Mouse (Mus musculus): ENCODE data around the gene Ucp1. TPM values are rescaled to one million over a fixed set of nuclear protein-coding genes. Genes with fewer than 3 reads are reported as not detected.
"Not testable (repeated sequence)": the region's sequence is repeated elsewhere in the genome, so short reads cannot be mapped to it uniquely, and the experiment has no call there.

The Ucp1 gene
- polyA plus RNA-seq, 1 experiment from 2014 or later = not detected

DNA sequence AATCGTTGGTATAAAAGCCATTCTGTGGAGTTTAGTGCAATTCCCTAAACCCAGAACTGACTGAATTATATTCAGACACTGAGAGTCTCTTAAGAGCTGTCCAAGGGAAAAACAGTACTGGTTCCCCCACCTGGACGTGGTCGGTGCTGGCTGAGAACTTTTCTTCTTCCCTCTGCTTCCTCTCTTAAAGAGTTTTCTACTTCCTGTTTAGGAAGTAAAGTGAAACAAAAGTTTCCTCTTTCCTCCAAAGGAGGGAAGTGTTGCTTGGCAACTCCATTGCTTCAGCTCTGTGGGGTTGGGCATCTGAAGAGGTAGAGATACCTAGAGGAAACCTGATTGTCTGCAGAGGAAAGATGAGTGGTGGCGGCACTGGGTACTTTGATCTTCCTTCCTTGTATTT lies 7.2 kb downstream of the Ucp1 start:
- DNase-seq (ENCODE audit: extremely low spot score, low spot score) = no peak
- Histone ChIP-seq H3K36me3 (replicated peaks) (no peaks in the 10 kb centered on the region), H3K27me3 (ENCODE audit: poor library complexity, severe bottlenecking) (no peaks in the 10 kb centered on the region), H3K9me3 (no peaks in the 10 kb centered on the region), H3K4me3 (no peak overlapping the region), H3K27ac (no peak overlapping the region), H3K4me1 (peaks cover 6% of the 10 kb centered on the region; the same call in 1 of the 2 replicates)
- WGBS = 83% methylated on average over 4 of the region's 4 CpGs

DNA sequence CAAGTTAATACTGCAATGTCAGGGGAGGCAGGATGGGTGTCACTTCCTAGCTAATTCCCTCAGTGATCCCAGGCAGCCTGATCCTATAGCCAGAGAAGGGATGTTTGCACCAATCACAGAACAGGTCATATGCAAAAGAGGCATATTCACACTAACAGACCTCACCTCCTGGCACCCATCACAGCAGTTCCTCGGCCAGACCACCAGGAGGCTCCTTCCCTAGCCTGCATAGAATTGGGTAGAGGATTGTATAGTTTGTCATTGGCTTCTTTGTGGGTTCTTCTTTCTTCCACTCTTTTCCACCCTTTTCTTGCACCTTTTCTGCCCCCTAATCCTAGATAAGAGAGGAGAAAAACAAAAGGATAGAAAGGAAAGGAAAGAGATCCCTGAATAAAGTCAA lies 10.0 kb downstream of the Ucp1 start:
- H3K36me3 ChIP-seq (replicated peaks) = no peaks in the 10 kb centered on the region
- H3K27ac ChIP-seq = no peak overlapping the region
- no peak overlapping the region for H3K4me3 ChIP-seq
- 75% methylated on average over 1 of the region's 1 CpGs for WGBS
- no peaks in the 10 kb centered on the region for H3K27me3 ChIP-seq (ENCODE audit: poor library complexity, severe bottlenecking)
- 0 out of 2 replicates have a peak, but pooled peaks cover 2% of the 10 kb centered on the region for H3K4me1 ChIP-seq
- H3K9me3 ChIP-seq = no peaks in the 10 kb centered on the region
- DNase-seq (ENCODE audit: extremely low spot score, low spot score) = no peak

DNA sequence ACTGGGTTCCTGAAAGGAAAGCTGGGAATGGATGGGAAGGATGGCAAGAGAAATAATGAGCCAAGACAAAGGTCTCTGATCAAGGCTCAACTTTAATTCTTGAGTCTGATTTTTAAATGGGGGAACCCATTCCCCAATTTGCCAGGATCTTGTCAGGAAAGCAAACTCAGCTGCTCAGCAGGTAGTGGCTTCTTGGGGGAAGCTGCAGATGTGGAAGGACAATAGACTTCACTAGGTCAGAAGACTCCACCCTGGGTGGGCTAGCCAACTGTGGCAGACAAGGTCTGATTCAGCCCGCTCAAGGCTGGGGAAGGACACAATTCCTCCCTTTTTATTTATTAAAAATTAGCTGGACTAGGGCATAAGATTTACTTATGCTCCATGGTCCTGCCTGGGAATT lies 14.8 kb downstream of the Ucp1 start:
- H3K4me3 ChIP-seq = no peak overlapping the region
- 96% methylated on average over 1 of the region's 1 CpGs for WGBS
- DNase-seq (ENCODE audit: extremely low spot score, low spot score) = no peak

DNA sequence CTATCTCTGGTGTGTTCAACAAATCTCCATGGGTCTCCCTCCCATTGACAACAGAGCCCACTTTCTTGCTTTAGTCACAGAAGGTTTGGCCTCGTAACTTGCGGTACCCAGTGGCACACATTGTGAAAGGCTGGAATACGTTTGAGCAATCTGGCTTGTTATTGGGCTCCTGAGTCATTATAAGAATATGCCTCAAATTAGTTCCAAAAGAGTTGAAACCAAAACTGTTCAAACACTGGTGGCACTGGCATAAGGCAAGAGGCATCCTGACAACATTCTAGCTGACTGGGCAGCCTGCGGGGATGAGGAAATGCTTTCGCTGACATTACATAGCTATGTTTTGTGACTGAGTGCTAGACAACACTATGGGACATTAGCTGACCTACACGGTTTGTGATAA lies 19.7 kb downstream of the Ucp1 start:
- H3K4me1 ChIP-seq = no peaks in the 10 kb centered on the region
- no peak overlapping the region for H3K27ac ChIP-seq
- WGBS = 92% methylated on average over 6 of the region's 6 CpGs
- H3K9me3 ChIP-seq = no peaks in the 10 kb centered on the region
- no peak overlapping the region for H3K4me3 ChIP-seq
- no peaks in the 10 kb centered on the region for H3K27me3 ChIP-seq (ENCODE audit: poor library complexity, severe bottlenecking)
- no peak for DNase-seq (ENCODE audit: extremely low spot score, low spot score)
- peaks cover 14% of the 10 kb centered on the region for H3K36me3 ChIP-seq (replicated peaks)

More for the DNA sequence above, 14.8 kb downstream of the Ucp1 start:
- Histone ChIP-seq H3K27ac (no peak overlapping the region), H3K4me1 (no peaks in the 10 kb centered on the region), H3K9me3 (no peaks in the 10 kb centered on the region), H3K36me3 (replicated peaks) (no peaks in the 10 kb centered on the region), H3K27me3 (ENCODE audit: poor library complexity, severe bottlenecking) (no peaks in the 10 kb centered on the region)

DNA sequence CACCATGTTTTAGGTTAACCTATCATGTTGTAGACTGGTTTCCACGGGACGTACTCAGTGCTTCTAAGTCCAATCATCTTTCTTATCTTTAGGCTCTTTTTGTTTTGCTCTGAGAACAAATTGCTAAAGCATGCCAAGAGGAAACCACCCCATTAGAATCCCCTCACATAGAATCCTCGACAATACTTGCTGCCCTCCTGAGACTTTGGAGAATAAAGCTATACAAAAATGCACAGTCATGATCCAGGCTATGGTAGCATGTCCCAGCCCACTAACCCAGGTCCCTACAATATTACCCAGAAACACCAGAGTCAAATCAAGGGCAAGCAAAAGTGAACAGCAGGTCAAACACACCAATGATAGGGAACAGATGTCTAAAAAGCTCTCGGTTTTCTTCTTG lies 24.9 kb downstream of the Ucp1 start:
- not testable (repeated sequence) for DNase-seq (ENCODE audit: extremely low spot score, low spot score); H3K9me3 ChIP-seq; H3K27me3 ChIP-seq (ENCODE audit: poor library complexity, severe bottlenecking); H3K4me1 ChIP-seq; H3K27ac ChIP-seq; H3K4me3 ChIP-seq
- peaks cover 58% of the 10 kb centered on the region for H3K36me3 ChIP-seq (replicated peaks)
- WGBS = 78% methylated on average over 4 of the region's 4 CpGs

DNA sequence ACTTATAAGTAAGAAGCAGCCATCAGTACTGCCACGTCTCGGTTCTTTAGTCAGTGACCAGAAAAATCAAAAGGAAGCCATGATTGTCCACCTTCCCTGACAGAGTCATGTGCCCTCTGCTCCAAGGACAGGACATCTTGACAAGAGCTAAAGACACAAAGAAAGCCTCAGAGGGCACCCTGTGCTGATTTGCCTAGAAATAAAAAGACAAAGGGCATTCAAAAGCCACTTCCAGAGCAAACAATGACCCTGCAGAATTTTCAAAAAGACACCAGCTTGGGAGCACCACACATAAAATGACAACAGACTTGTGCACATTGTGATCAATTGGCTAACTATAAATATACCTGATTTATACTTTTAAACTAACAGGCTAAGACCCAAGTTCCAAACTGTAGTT lies 25.5 kb downstream of the Ucp1 start:
- no peak for DNase-seq (ENCODE audit: extremely low spot score, low spot score)
- H3K36me3 ChIP-seq (replicated peaks) = peaks cover 62% of the 10 kb centered on the region
- H3K9me3 ChIP-seq = no peaks in the 10 kb centered on the region
- H3K27ac ChIP-seq = 0 out of 2 replicates have a peak overlapping the region, but pooled peaks have one; percentile 11
- peaks cover 10% of the 10 kb centered on the region for H3K4me1 ChIP-seq
- 70% methylated on average over 2 of the region's 2 CpGs for WGBS
- no peaks in the 10 kb centered on the region for H3K27me3 ChIP-seq (ENCODE audit: poor library complexity, severe bottlenecking)
- no peak overlapping the region for H3K4me3 ChIP-seq

DNA sequence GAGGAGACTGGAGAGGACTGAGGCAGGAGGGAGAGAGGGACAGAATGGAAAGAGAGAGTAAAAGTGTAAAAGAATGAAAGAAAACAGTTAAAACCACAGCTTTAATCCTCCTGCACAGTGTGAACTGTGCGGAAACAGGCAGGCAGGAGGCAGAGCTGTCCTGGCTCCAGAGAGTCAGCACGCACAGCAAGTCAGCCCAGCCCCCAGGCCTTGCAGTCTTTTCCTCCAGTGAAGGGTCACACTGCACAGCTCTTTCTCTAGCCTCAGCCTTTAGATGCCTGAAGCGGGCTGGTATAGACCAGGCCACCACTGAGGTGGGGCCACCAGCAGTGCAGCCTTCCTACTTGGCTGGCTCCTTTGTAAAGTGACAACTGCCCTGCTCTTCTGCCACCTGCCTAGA lies 30.4 kb downstream of the Ucp1 start:
- Histone ChIP-seq H3K4me3 (no peak overlapping the region), H3K9me3 (no peaks in the 10 kb centered on the region), H3K36me3 (replicated peaks) (peaks cover 78% of the 10 kb centered on the region), H3K27me3 (ENCODE audit: poor library complexity, severe bottlenecking) (no peaks in the 10 kb centered on the region), H3K4me1 (peaks cover 16% of the 10 kb centered on the region), H3K27ac (peak overlapping the region; percentile 49)
- WGBS = 34% methylated on average over 3 of the region's 3 CpGs
- no peak for DNase-seq (ENCODE audit: extremely low spot score, low spot score)

DNA sequence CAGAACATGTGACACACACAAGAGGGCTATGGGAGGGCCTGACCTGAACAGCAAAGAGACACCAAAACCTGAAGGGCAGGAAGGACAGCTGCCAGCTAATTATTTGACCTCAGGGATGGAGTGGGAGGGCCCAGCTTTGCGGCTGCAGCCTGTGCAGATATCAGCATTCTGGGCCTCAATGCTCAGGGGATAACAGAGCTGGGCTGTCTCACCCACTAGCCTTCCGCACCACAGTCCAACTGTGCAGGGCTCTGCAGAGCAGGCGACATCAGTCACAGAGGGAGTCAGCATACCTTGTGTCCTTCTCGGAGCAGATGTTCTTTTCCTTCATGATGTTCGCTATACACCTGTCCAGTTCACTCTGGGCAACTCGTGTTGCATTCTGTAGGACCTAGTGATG lies 32.2 kb downstream of the Ucp1 start:
- no peaks in the 10 kb centered on the region for H3K27me3 ChIP-seq (ENCODE audit: poor library complexity, severe bottlenecking)
- H3K4me1 ChIP-seq = peaks cover 14% of the 10 kb centered on the region
- WGBS = 92% methylated on average over 6 of the region's 6 CpGs
- no peak for DNase-seq (ENCODE audit: extremely low spot score, low spot score)
- no peak overlapping the region for H3K4me3 ChIP-seq
- no peaks in the 10 kb centered on the region for H3K9me3 ChIP-seq
- peaks cover 66% of the 10 kb centered on the region for H3K36me3 ChIP-seq (replicated peaks)
- H3K27ac ChIP-seq = no peak overlapping the region

DNA sequence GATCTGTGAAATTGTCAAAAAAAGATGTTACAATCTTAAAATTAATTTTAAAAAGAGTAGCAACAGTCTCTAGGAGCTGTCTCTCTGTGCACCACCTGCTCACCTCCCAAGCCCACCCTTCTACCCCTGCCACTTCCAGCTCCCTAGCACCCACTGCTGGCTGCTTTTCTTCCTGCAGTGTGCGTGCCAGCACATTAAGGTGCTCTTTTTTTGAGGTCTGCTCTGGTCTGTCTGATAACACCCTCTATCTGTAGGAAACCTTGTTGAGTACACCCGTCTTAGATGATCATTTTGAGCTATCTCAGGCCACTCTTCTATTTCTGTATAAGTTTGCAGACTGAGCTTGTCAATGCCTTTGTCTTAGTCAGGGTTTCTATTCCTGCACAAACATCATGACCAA lies 32.9 kb downstream of the Ucp1 start:
- no peak overlapping the region for H3K27ac ChIP-seq
- DNase-seq (ENCODE audit: extremely low spot score, low spot score) = no peak
- H3K36me3 ChIP-seq (replicated peaks) = peaks cover 67% of the 10 kb centered on the region
- H3K4me1 ChIP-seq = peaks cover 14% of the 10 kb centered on the region
- no peaks in the 10 kb centered on the region for H3K27me3 ChIP-seq (ENCODE audit: poor library complexity, severe bottlenecking)
- H3K9me3 ChIP-seq = no peaks in the 10 kb centered on the region
- H3K4me3 ChIP-seq = no peak overlapping the region
- WGBS = 88% methylated on average over 2 of the region's 2 CpGs

DNA sequence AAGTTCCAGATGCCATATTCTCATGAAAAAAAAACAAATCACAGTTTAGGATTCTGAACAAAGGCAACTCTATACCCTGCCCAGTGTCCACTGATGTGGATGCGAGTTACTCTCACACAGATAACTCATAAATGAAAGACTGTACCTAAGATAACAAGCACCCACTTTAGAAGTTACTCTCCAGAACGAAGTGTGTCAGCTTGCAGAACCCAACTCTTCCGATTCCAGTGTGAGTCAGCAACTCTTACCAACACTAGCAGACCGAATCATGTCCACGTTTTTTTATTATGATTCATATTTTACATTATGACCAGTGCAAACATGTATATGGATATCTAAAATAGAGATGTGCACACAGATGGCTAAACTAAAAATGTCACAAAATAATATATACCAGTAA lies 37.7 kb downstream of the Ucp1 start:
- DNase-seq (ENCODE audit: extremely low spot score, low spot score) = no peak
- 91% methylated on average over 5 of the region's 5 CpGs for WGBS
- H3K27me3 ChIP-seq (ENCODE audit: poor library complexity, severe bottlenecking) = no peaks in the 10 kb centered on the region
- H3K9me3 ChIP-seq = no peaks in the 10 kb centered on the region
- no peak overlapping the region for H3K27ac ChIP-seq
- peaks cover 39% of the 10 kb centered on the region for H3K36me3 ChIP-seq (replicated peaks)
- peaks cover 12% of the 10 kb centered on the region for H3K4me1 ChIP-seq
- no peak overlapping the region for H3K4me3 ChIP-seq

DNA sequence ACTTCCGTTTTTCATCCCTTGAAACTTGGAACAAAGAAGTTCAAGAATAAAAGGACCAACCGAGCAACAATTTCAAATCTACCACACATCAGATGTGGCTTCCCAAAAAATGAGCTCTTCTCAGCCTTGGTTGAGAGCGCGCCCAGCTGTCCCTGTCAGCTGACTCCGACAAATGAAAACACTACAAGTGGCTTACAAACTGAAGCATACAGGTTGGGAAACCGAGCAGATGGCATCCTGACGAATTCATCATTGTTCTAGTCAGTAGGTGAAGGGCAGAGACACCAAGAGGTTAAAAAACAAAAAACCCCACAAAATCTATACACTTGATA lies 41.4 kb downstream of the Ucp1 start:
- no peaks in the 10 kb centered on the region for H3K9me3 ChIP-seq
- 13% methylated on average over 7 of the region's 7 CpGs for WGBS
- H3K27ac ChIP-seq = peak overlapping the region; percentile 92
- H3K4me1 ChIP-seq = peaks cover 17% of the 10 kb centered on the region
- H3K4me3 ChIP-seq = peak overlapping the region; percentile 88
- H3K36me3 ChIP-seq (replicated peaks) = peaks cover 26% of the 10 kb centered on the region
- peaks cover 18% of the 10 kb centered on the region; the same call in 1 of the 2 replicates for H3K27me3 ChIP-seq (ENCODE audit: poor library complexity, severe bottlenecking)
- DNase-seq (ENCODE audit: extremely low spot score, low spot score) = peak; percentile 17

DNA sequence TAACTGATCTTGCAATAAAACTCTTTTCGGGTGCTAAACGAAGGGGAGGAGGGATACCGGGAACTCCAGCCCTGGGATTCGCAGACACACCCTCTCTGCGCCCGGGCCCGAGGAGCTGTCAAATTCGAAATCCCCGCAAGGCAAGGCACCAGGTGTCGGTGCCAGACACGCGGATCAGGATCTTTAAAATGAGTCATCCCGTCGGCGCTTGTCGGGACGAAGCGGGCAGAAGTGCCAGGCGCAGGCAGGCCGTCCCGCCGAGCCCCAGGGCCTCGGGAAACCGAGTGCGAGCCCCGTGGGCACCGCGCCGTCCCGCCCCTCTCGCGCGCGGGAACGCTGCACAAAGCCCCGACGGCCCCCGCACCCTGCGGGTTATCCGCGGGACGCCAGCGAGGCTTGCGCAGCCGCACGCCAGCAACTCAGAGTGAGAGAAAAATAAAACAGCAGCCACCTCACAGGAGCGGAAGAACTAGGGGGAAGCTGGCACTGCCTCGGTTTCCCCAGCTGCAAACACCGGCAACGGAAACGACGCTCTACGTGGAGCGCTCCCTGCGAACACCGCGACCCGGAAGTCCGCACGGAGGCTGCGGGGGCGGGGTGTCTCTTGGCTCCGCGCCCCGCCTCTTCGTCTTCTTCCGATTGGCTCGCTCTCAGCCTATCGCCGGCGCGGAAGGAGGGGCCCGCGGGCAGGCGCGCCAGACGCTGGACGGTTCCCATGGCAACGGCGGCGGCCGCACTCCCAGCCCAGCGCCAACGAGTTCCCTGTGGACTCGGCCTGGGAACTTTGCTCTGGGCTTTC lies 41.9 kb downstream of the Ucp1 start, which contains the start of gene Elmod2:
TSS of gene Elmod2 (minus strand) at position 588 of the 799 bp plus-strand sequence.
- DNase-seq (ENCODE audit: extremely low spot score, low spot score) = peak; percentile 95
- Histone ChIP-seq H3K9me3 (no peaks in the 10 kb centered on the region), H3K27ac (peak within 1 kb of the TSS; percentile 92), H3K27me3 (ENCODE audit: poor library complexity, severe bottlenecking) (peaks cover 18% of the 10 kb centered on the region; the same call in 1 of the 2 replicates), H3K4me1 (peaks cover 17% of the 10 kb centered on the region), H3K4me3 (peak within 1 kb of the TSS; percentile 88), H3K36me3 (replicated peaks) (peaks cover 24% of the 10 kb centered on the region)
- under 1% methylated on average over 85 of the region's 85 CpGs for WGBS

DNA sequence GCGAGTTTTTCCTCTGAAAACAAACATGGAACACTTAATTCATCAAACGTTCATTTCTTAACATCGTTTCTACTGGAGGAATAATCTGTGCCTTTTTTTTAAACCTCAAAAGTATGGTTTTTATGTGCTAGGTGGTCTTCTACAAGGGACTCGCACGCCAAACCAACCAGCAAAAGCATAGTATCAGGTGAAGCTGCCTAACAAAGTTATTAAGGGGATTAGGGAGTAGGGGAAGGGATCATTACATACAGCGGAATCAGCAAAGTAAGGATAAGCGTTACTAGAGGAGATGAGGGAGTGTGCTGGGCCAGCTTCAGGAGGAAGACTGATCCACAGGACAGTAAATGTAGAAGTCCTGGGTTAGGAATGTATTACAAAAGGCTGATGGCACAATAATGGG lies 42.7 kb downstream of the Ucp1 start:
- Histone ChIP-seq H3K36me3 (replicated peaks) (peaks cover 16% of the 10 kb centered on the region), H3K27ac (peak overlapping the region; percentile 92), H3K27me3 (ENCODE audit: poor library complexity, severe bottlenecking) (peaks cover 18% of the 10 kb centered on the region; the same call in 1 of the 2 replicates), H3K4me1 (peaks cover 17% of the 10 kb centered on the region), H3K4me3 (peak overlapping the region; percentile 88), H3K9me3 (no peaks in the 10 kb centered on the region)
- WGBS = 4% methylated on average over 7 of the region's 7 CpGs
- DNase-seq (ENCODE audit: extremely low spot score, low spot score) = no peak

All from forebrain, embryonic 10.5 days (tissue).